Mouse (Mus musculus): ENCODE data around the gene Tmtc4.

The Tmtc4 gene

GRCm38 (mm10) chr14:122903923-122904351 is 79.9 kb downstream of the Tmtc4 start:
- intact Hi-C loops (cut with DNase I), result no loop called here

DNA sequence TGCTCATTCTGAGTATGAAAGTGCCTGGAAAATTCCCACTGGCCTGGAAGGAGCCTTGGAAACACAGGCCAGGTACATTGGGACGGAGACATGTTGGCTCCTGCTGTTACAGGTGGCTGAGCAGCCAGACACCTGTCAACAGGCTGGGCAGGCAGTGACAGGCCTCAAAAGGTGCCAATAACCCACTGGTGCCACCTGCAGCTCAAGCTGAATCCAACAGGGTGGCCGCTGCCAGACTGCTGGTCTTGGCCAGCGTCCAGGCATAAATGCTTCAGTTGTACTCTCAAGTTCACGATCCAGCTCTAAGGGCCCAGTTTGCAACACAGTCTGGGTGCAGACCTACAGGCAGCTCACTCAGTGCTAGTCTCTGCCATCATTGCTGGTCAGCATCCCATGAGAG is 81.0 kb downstream of the Tmtc4 start:
- intact Hi-C loops (cut with DNase I), result no loop called here

DNA sequence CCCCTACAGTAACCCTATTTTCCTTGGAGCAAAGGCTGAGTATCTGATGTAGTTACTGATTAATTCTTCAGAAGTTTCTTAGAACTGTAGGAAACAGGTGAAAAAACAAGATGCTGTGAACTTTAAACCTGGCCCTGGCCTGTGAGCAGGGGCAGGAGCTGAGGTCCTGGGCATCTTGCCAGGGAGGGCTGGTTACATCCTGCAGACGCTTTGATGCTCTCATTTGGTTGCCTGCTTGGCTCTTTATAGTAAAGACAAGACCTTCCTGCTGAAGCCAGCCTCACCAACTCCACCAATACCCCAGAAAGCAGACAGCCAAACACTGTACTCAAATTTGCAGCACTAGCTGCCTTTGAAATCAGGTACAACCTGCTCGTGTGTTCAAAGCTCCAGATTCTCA is 81.7 kb downstream of the Tmtc4 start:
- intact Hi-C loops (cut with DNase I), result no loop called here

- intact Hi-C loops (cut with DNase I), result no loop called here
Observed at GRCm38 (mm10) chr14:122901715-122902114, 82.1 kb downstream of the Tmtc4 start.

DNA sequence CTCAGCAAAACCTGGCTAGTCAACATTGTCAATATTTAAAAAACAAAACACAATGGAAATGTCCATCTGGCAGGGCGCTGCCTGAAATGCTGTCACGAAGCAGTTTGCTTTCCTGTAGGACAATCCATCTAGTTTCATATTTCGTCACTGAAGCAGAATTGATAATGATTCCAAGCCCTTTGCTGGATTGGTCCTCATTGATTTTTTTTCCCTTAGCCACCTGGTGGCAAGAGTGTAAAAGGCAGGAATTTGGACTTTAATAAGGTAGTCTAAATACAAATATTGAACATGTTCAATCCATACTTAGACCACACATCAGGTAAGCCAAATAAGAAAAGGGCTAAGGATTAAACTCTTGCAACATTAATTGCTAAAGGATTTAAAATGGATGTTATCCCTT is 82.7 kb downstream of the Tmtc4 start:
- intact Hi-C loops (cut with DNase I), result no loop called here

DNA sequence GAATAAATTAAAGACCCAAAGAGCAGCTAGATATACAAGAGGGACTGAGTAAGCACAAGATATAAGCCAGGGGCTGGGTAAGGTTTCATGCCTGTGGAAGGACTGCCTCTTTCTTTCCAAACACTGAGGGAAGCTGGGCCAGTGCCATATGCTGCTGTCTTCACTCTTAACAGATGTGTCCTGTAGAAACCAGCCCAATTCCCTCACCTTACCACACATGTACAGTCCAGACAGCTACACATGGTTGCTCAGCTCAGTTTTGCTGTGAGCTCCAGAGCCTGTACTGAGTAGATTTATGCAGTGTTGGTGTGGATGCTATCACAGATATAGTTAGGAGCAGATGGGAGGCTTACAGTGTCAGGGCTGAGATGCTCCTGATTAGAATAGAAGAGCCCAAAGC is 83.2 kb downstream of the Tmtc4 start:
- intact Hi-C loops (cut with DNase I), result no loop called here

GRCm38 (mm10) chr14:122898550-122898949 is 85.3 kb downstream of the Tmtc4 start:
- intact Hi-C loops (cut with DNase I), result no loop called here

- intact Hi-C loops (cut with DNase I), result no loop called here
Observed at GRCm38 (mm10) chr14:122896106-122896505, 87.7 kb downstream of the Tmtc4 start.

DNA sequence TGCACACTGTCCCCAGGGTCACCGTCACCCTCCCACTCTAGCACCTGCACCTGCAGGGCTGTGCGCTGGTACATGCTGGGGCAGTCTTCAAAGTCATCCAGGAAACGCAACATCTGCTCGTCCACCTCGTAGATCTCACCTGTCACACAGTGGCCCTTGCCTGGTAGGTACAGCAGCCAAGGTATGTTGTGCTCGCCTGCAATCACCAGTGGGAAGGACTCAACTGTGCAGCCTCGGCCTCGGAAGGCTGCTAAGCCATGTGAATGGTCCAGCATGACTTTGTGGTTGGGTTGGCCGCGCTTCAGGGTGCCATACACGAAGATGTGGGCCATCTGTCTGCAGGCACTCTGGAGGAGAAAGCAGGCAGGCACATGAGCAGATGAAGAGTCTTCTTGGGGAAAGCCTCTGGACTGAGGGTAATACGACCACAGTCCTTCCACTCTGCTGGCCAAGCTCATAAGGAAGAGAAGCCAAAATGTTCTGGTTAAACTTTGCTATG is 92.3 kb downstream of the Tmtc4 start:
- intact Hi-C loops (cut with DNase I), result no loop called here

DNA sequence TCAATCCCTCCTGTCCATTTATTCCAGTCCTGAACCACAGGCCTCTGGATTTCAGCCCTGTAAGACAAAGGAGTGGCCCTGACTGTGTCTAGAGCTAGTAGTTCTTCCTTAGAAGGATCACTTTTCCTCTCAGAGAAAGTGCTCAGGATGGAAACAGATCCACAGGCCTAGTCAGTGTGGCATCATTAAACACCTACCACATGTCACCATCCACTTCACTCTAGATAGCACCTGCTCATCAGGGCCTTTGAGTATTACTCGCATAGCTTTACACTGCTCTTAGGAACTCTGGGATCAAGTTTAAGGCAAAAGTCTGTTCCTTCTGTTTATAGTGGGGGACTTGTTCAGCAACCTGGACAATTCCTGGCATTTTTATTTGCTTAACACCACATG is 95.4 kb downstream of the Tmtc4 start:
- intact Hi-C loops (cut with DNase I), result no loop called here

- intact Hi-C loops (cut with DNase I), result no loop called here
Observed at GRCm38 (mm10) chr14:122887702-122888479, 95.9 kb downstream of the Tmtc4 start.

- intact Hi-C loops (cut with DNase I), result no loop called here
Observed at GRCm38 (mm10) chr14:122887278-122887677, 96.6 kb downstream of the Tmtc4 start.

- intact Hi-C loops (cut with DNase I), result no loop called here
Observed at GRCm38 (mm10) chr14:122885893-122886292, 97.9 kb downstream of the Tmtc4 start.

GRCm38 (mm10) chr14:122883821-122884584 is 99.8 kb downstream of the Tmtc4 start:
- intact Hi-C loops (cut with DNase I), result no loop called here

GRCm38 (mm10) chr14:122883410-122883806 is 100.4 kb downstream of the Tmtc4 start:
- intact Hi-C loops (cut with DNase I), result no loop called here

- intact Hi-C loops (cut with DNase I), result no loop called here
Observed at GRCm38 (mm10) chr14:122882795-122883409, 100.9 kb downstream of the Tmtc4 start.

DNA sequence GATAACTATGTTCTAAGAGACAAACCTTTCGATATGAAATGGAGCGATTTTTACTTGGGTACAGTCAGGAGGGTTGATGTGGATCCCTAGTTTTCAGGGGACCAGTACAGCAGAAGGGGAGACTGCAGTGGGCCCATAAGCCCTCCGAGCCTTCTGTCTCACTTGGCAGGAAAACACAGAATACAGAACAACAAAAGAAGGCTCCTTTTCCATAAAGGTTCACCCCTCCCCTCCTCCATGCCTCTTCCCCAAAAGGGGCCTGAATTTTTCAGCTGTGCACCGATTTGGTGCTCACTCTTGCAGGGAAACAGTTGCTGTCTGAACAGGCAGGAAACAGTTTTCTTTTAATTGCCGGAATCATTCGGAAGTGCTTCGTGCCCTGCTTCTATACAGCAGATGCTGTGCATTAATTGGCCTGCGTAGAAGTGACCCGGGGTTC is 101.6 kb downstream of the Tmtc4 start:
- intact Hi-C loops (cut with DNase I), result no loop called here

DNA sequence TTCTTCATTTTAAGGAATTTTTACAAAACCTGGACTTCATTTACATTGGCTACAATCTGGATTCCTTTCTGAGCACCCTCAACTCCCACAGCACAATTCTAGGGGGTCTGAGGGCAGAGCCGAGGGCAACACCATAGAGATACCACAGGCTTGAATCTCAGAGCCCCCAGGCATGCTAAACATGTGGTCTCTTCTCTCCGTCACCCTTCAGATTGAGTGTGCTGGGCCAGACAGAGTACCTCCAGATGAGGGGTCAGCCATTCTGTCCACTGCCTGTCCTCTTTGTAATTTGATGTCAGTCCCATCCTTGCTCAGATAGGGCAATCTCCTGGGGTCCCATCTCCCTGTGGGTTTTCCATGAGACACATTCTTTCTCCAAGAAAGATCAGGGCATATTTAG is 102.1 kb downstream of the Tmtc4 start:
- intact Hi-C loops (cut with DNase I), result no loop called here

GRCm38 (mm10) chr14:122880291-122880690 is 103.5 kb downstream of the Tmtc4 start:
- intact Hi-C loops (cut with DNase I), result no loop called here

DNA sequence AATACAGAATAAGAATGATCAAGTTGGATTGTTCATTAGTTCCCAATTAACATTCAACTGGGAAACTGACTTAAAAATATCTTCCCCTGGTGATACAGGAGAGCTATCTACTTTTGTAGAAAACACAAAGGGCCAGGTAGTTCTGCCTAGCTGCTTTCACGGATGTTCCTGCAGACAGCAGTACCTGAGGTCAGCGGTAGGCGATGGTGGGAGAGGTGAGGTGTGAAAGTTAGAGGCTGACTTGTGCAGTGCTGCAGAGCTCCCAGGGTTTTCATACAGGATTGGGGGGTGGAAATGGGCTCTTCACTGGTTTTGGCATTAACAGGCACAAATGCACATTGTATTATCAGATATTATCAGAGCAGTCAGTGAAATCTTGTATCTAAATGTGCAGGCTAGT is 106.0 kb downstream of the Tmtc4 start:
- intact Hi-C loops (cut with DNase I), result loop anchor here (5.0 to 10.0 kb wide), 3 partner anchors 343 to 685 kb away; partner anchors contain the start of gene Pcca

GRCm38 (mm10) chr14:122876723-122877122 is 107.1 kb downstream of the Tmtc4 start:
- intact Hi-C loops (cut with DNase I), result loop anchor here (5.0 to 10.0 kb wide), 3 partner anchors 342 to 684 kb away; partner anchors contain the start of gene Pcca

DNA sequence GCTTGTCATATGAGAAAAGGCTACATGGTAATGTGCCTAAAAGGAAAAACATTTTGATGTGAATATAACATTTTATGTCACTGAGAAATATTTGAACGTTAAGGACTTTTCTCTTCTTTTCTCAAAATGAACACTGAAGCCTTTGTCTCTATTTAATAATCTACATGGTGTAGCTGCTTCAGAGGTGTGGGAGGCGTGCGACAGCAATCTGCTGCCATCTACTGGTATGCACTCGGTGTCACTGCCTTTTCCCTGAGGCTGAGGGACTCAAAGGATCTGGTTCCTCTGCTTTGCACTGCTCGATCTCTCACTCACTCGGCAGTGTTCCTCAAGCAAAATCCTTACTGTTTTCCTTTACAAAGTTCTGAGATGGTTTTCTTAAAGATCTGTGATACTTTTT is 107.7 kb downstream of the Tmtc4 start:
- intact Hi-C loops (cut with DNase I), result loop anchor here (5.0 to 10.0 kb wide), 3 partner anchors 341 to 684 kb away; partner anchors contain the start of gene Pcca

Measured in adrenal gland (tissue).